Mouse (Mus musculus) testis, postnatal 14 days (tissue): Measurements from ENCODE around the gene Atp6v0c.

Experiments used
- DNase-seq: peaks from one replicate; pipeline ENCODE4 v3.0.0; 2021; ENCODE audit warnings: low spot score

Atp6v0c gene

GRCm38 (mm10) chr17:24169317-24170065 is at the start of gene Atp6v0c:
TSS of gene Atp6v0c (minus strand) at chr17:24169702.
- peak; percentile 95 for DNase-seq

- DNase-seq: no peak
Measured at GRCm38 (mm10) chr17:24216836-24217235, 47.3 kb upstream of the Atp6v0c start.

GRCm38 (mm10) chr17:24213186-24213585 is 43.7 kb upstream of the Atp6v0c start:
- DNase-seq: no peak

- DNase-seq: no peak
Measured at GRCm38 (mm10) chr17:24212441-24213018, 43.0 kb upstream of the Atp6v0c start.

GRCm38 (mm10) chr17:24211631-24212440 is 42.3 kb upstream of the Atp6v0c start:
- no peak for DNase-seq

- DNase-seq: no peak
Measured at GRCm38 (mm10) chr17:24210591-24210990, 41.1 kb upstream of the Atp6v0c start.

- no peak for DNase-seq
Measured at GRCm38 (mm10) chr17:24209916-24210240, 40.4 kb upstream of the Atp6v0c start.

GRCm38 (mm10) chr17:24209043-24209915 is 39.8 kb upstream of the Atp6v0c start, which contains the start of gene Ntn3:
TSS of gene Ntn3 (minus strand) at chr17:24209531.
- DNase-seq: peak; percentile 46

- DNase-seq: peak; percentile 48
Measured at GRCm38 (mm10) chr17:24208641-24209042, 39.1 kb upstream of the Atp6v0c start.

GRCm38 (mm10) chr17:24207768-24208640 is 38.5 kb upstream of the Atp6v0c start:
- DNase-seq: no peak

GRCm38 (mm10) chr17:24206451-24207351 is 37.2 kb upstream of the Atp6v0c start:
- peak; percentile 64 for DNase-seq

GRCm38 (mm10) chr17:24205908-24206361 is 36.4 kb upstream of the Atp6v0c start:
- DNase-seq: peak; percentile 43

GRCm38 (mm10) chr17:24205284-24205888 is 35.9 kb upstream of the Atp6v0c start, which contains the start of gene Tbc1d24:
TSS of gene Tbc1d24 (minus strand) at chr17:24205562.
- DNase-seq: peak; percentile 94

- no peak for DNase-seq
Measured at GRCm38 (mm10) chr17:24204846-24205245, 35.3 kb upstream of the Atp6v0c start.

- no peak for DNase-seq
Measured at GRCm38 (mm10) chr17:24203611-24204534, 34.4 kb upstream of the Atp6v0c start.

GRCm38 (mm10) chr17:24203068-24203467 is 33.6 kb upstream of the Atp6v0c start:
- DNase-seq: no peak

GRCm38 (mm10) chr17:24201092-24201491 is 31.6 kb upstream of the Atp6v0c start:
- DNase-seq: no peak

- no peak for DNase-seq
Measured at GRCm38 (mm10) chr17:24199741-24200140, 30.2 kb upstream of the Atp6v0c start.
